Mouse (Mus musculus): ENCODE measurements around the gene Gabpb2. TPM values are rescaled to one million over a fixed set of nuclear protein-coding genes. Genes with fewer than 3 reads are reported as not detected.
"Not testable (repeated sequence)": the region's sequence is repeated elsewhere in the genome, so short reads cannot be mapped to it uniquely, and the experiment has no call there.

The Gabpb2 gene
- total RNA-seq, 2 experiments from 2014 or later = 10.9 to 11.7 TPM

DNA sequence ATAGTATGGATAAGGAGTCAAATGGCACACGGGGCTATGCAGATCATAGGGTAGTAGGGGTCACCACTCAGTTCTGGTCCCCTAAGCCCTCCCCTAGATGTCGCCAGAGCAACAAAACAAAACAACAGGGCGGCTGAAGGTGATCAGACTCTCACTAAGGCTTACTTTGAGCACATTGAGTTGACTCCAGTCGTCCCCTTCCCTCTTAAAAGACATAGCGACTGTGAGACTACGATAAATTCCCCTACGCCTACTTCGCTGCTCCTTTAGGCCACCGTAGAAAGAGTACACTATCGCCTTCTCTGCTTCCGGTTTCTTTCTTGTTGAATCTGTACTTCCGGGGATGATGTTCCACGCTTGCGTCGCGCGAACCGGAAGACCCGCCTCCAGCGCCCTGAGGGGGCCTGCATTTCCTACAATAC lies 84.0 kb downstream of the Gabpb2 start, which contains the start of the genes Scnm1 and Lysmd1:
Scnm1 (minus strand) TSS at position 332 of the 422 bp plus-strand sequence.
Lysmd1 (plus strand) TSS at position 409 of the 422 bp plus-strand sequence.
- intact Hi-C loops (cut with DNase I) = loop anchor here (2.0 kb wide), 1 partner anchor 23 kb away; the partner anchor contains the start of gene Vps72
- DNase-seq = peak; percentile 85 to 86

DNA sequence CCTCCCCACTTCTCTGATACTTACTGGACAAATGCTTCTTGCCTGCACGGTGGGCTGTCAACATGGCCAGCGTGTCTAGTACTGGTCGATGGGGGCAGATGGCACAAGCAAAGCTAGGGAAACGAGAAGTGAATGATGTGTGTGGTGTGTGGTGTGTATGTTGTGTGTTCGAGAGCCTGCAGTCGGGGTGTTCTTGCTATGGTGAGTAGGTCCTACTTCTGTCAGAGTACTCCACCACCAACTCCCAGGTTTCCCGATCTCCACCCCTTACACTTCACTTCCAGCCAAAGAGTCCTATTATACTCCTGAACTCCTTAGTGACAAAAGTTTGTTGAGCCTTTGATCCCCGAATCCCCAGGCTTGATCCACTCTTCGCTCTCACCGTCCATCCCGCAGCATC lies 84.5 kb downstream of the Gabpb2 start:
- intact Hi-C loops (cut with DNase I) = loop anchor here (2.0 kb wide), 1 partner anchor 22 kb away; the partner anchor contains the start of gene Vps72
- DNase-seq = no peak

DNA sequence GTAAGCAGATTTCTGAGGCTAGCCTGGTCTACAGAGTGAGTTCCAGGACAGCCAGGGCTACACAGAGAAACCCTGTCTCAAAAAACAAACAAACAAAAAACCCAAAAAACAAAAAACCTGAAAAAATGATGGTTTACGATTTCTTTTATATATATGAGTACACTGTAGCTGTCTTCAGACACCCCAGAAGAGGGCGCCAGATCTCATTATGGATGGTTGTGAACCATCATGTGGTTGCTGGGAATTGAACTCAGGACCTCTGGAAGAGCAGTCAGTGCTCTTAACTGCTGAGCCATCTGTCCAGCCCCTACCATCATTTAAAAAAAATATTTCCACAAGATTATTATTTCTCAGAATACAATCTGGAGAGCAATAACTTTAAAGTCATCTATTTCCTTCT lies 85.3 kb downstream of the Gabpb2 start:
- intact Hi-C loops (cut with DNase I) = loop anchor here (2.0 kb wide), 1 partner anchor 22 kb away; the partner anchor contains the start of gene Vps72
- DNase-seq = not testable (repeated sequence)

Small RNA genes within 50 kb of the gene (microRNA-seq; reads per million reads assigned to microRNA genes)
- 0 reads per million in 2 experiments for gene Mir8099-1 (ENCODE audit: borderline number of aligned reads in 2 of 2)

Other genes with a start within 250 kb of the Gabpb2 start
- 10 to 100 TPM; 24.6 to 30.3 TPM for gene Pi4kb, start 243.2 kb downstream of the Gabpb2 start, total RNA-seq (2021)
- 10 to 100 TPM; 11.4 to 15.8 TPM for gene Zfp687, start 202.5 kb downstream of the Gabpb2 start, total RNA-seq (2021)
- gene Psmd4, start 175.3 kb downstream of the Gabpb2 start, total RNA-seq (2021) = 100 to 1,000 TPM; 136 to 151 TPM
- gene Pip5k1a, start 111.0 kb downstream of the Gabpb2 start, total RNA-seq (2021) = 10 to 100 TPM; 16.5 to 17.1 TPM
- 10 to 100 TPM; 31.7 to 35.2 TPM for gene Vps72, start 106.9 kb downstream of the Gabpb2 start, total RNA-seq (2021)
- gene Tmod4, start 93.4 kb downstream of the Gabpb2 start, total RNA-seq (2021) = 10 to 100 TPM; 17.6 to 29.1 TPM
- gene Scnm1, start 83.9 kb downstream of the Gabpb2 start, total RNA-seq (2021) = 10 to 100 TPM; 24.1 to 37.5 TPM
- gene Lysmd1, start 83.8 kb downstream of the Gabpb2 start, total RNA-seq (2021) = 1 to 10 TPM; 5.8 to 6.5 TPM
- gene Tnfaip8l2, start 75.6 kb downstream of the Gabpb2 start, total RNA-seq (2021) = 1 to 10 TPM; 1.4 to 2.7 TPM
- gene Sema6c, start 57.5 kb downstream of the Gabpb2 start, total RNA-seq (2021) = 10 to 100 TPM in 1 of 2 experiments, 1 to 10 TPM in 1; 4.7 to 10.2 TPM
- gene Cdc42se1, start 10.8 kb upstream of the Gabpb2 start, total RNA-seq (2021) = 10 to 100 TPM; 20.4 to 22.8 TPM
- gene Mllt11, start 14.3 kb upstream of the Gabpb2 start, total RNA-seq (2021) = 1 to 10 TPM; 6.1 to 8.5 TPM
- gene Gm128, start 23.7 kb upstream of the Gabpb2 start, total RNA-seq (2021) = not detected
- not detected for gene Bnipl, start 33.3 kb upstream of the Gabpb2 start, total RNA-seq (2021)
- gene Mindy1, start 63.4 kb upstream of the Gabpb2 start, total RNA-seq (2021) = 10 to 100 TPM; 26.7 to 26.8 TPM
- gene Prune1, start 64.2 kb upstream of the Gabpb2 start, total RNA-seq (2021) = 10 to 100 TPM; 24.1 to 26.6 TPM
- under 1 TPM; 0.53 to 0.60 TPM for gene Anxa9, start 89.3 kb upstream of the Gabpb2 start, total RNA-seq (2021)
- 10 to 100 TPM; 36.4 to 45.9 TPM for gene Cers2, start 96.9 kb upstream of the Gabpb2 start, total RNA-seq (2021)
- 10 to 100 TPM; 12.6 to 13.8 TPM for gene Setdb1, start 139.3 kb upstream of the Gabpb2 start, total RNA-seq (2021)
- gene 4930558C23Rik, start 184.9 kb upstream of the Gabpb2 start, total RNA-seq (2021) = not detected
- gene Arnt, start 216.5 kb upstream of the Gabpb2 start, total RNA-seq (2021) = 10 to 100 TPM; 39.7 to 43.0 TPM

All from heart, postnatal 36 days (tissue).